Mouse (Mus musculus): ENCODE data around the gene Fezf1.

Gene Fezf1

GRCm38 (mm10) chr6:23248313-23249052, at the start of gene Fezf1:
Gene Fezf1 (minus strand): TSS chr6:23248362.
- CTCF ChIA-PET: no interaction called here

GRCm38 (mm10) chr6:23294685-23295084, 46.5 kb upstream of the Fezf1 start:
- CTCF ChIA-PET: no interaction called here

GRCm38 (mm10) chr6:23288752-23289151, 40.6 kb upstream of the Fezf1 start:
- CTCF ChIA-PET: no interaction called here

- CTCF ChIA-PET: no interaction called here
Observed at GRCm38 (mm10) chr6:23281514-23281820, 33.3 kb upstream of the Fezf1 start.

- CTCF ChIA-PET: no interaction called here
Observed at GRCm38 (mm10) chr6:23280811-23281513, 32.8 kb upstream of the Fezf1 start.

- CTCF ChIA-PET: no interaction called here
Observed at GRCm38 (mm10) chr6:23273483-23273882, 25.3 kb upstream of the Fezf1 start.

GRCm38 (mm10) chr6:23272979-23273378, 24.8 kb upstream of the Fezf1 start:
- CTCF ChIA-PET: no interaction called here

- CTCF ChIA-PET: no interaction called here
Observed at GRCm38 (mm10) chr6:23272542-23272941, 24.4 kb upstream of the Fezf1 start.

GRCm38 (mm10) chr6:23260738-23261050, 12.5 kb upstream of the Fezf1 start:
- CTCF ChIA-PET: no interaction called here

GRCm38 (mm10) chr6:23260016-23260737, 12.0 kb upstream of the Fezf1 start:
- CTCF ChIA-PET: no interaction called here

GRCm38 (mm10) chr6:23257981-23258380, 9.8 kb upstream of the Fezf1 start:
- CTCF ChIA-PET: no interaction called here

GRCm38 (mm10) chr6:23255161-23255560, 7.0 kb upstream of the Fezf1 start:
- CTCF ChIA-PET: no interaction called here

- CTCF ChIA-PET: no interaction called here
Observed at GRCm38 (mm10) chr6:23254644-23255043, 6.5 kb upstream of the Fezf1 start.

- CTCF ChIA-PET: no interaction called here
Observed at GRCm38 (mm10) chr6:23253353-23254311, 5.5 kb upstream of the Fezf1 start.

- CTCF ChIA-PET: no interaction called here
Observed at GRCm38 (mm10) chr6:23252196-23253135, 4.3 kb upstream of the Fezf1 start.

GRCm38 (mm10) chr6:23251431-23251830, 3.3 kb upstream of the Fezf1 start:
- CTCF ChIA-PET: interaction anchor here (0.6 kb wide), 1 partner anchor 1178 kb away, joined by 4 read pairs; no protein-coding TSS in a partner anchor

- CTCF ChIA-PET: interaction anchor here (0.6 kb wide), 1 partner anchor 1177 kb away, joined by 4 read pairs; no protein-coding TSS in a partner anchor
Observed at GRCm38 (mm10) chr6:23250288-23250955, 2.3 kb upstream of the Fezf1 start.

GRCm38 (mm10) chr6:23249616-23250287, 1.6 kb upstream of the Fezf1 start:
- CTCF ChIA-PET: no interaction called here

- CTCF ChIA-PET: no interaction called here
Observed at GRCm38 (mm10) chr6:23249053-23249401, 865 bp upstream of the Fezf1 start.
